Mouse (Mus musculus) intestine, embryonic 14.5 days (tissue): ENCODE results near the gene Scn5a. TPM values are rescaled to one million over a fixed set of nuclear protein-coding genes. Genes with fewer than 3 reads are reported as not detected.

ENCODE experiments used
- ATAC-seq: fragments of 200-750 bp; cut with Nextera tagmentation; replicated peaks from 2 replicates; pipeline ENCODE4 v1.8.0; 2017; ENCODE audit warnings: low read depth, moderate number of reproducible peaks, moderate TSS enrichment, moderate library complexity; ENCODE audit not compliant: low FRiP score, low TSS enrichment
- DNase-seq: peaks from one replicate; pipeline ENCODE4 v3.0.0-alpha.2; 2018; ENCODE audit warnings: low spot score
- H3K27ac ChIP-seq: fragments of 300-500 bp; sonication (generic); 2 replicates; pipeline ENCODE4 v1.5.1; 2014; ENCODE audit warnings: low read depth, mild to moderate bottlenecking, control low read depth
- H3K27me3 ChIP-seq: fragments of 300-500 bp; sonication (generic); replicated peaks from 2 replicates; pipeline ENCODE4 v1.6.1; 2014; ENCODE audit warnings: low read length, control low read depth; ENCODE audit not compliant: control insufficient read depth, insufficient read depth
- H3K36me3 ChIP-seq: fragments of 300-500 bp; sonication (generic); 2 replicates; pipeline ENCODE4 v1.6.1; 2014; ENCODE audit warnings: low read length, control low read depth; ENCODE audit not compliant: control insufficient read depth, insufficient read depth
- H3K4me1 ChIP-seq: fragments of 300-500 bp; sonication (generic); replicated peaks from 2 replicates; pipeline ENCODE4 v1.6.1; 2014; ENCODE audit warnings: low read length, control low read depth, mixed read lengths; ENCODE audit not compliant: control insufficient read depth, insufficient read depth
- H3K4me2 ChIP-seq: fragments of 300-500 bp; sonication (generic); 2 replicates; pipeline ENCODE4 v1.6.1; 2014; ENCODE audit warnings: low read length
- H3K4me3 ChIP-seq: fragments of 300-500 bp; sonication (generic); 2 replicates; pipeline ENCODE4 v1.5.1; 2014; ENCODE audit warnings: low read depth, low read length, control low read depth, mixed read lengths
- H3K9ac ChIP-seq: fragments of 300-500 bp; sonication (generic); 2 replicates; pipeline ENCODE4 v1.6.1; 2014; ENCODE audit warnings: mild to moderate bottlenecking, low read length
- H3K9me3 ChIP-seq: fragments of 300-500 bp; sonication (generic); 2 replicates; pipeline ENCODE4 v1.6.1; 2016; ENCODE audit warnings: low read length, control low read depth; ENCODE audit not compliant: control insufficient read depth
- WGBS: fragments of 180-500 bp; shearing (Covaris S2); extraction: QIAGEN DNeasy Blood & Tissue Kit; methylation state at CpG from one replicate; pipeline ENCODE4 v1.1.7; 2014; 5-methylcytosine and 5-hydroxymethylcytosine counted together
- polyA plus RNA-seq: library from polyadenylated mRNA; unstranded; fragments of >200 nt; fragmentation: Nextera tagmentation; extraction: Ambion mirVana; gene quantifications from 2 replicates; pipeline ENCODE4 v1.2.1, GENCODE M21; 2014

The Scn5a gene
- polyA plus RNA-seq, 1 experiment from 2014 or later, result 0.55 TPM

DNA sequence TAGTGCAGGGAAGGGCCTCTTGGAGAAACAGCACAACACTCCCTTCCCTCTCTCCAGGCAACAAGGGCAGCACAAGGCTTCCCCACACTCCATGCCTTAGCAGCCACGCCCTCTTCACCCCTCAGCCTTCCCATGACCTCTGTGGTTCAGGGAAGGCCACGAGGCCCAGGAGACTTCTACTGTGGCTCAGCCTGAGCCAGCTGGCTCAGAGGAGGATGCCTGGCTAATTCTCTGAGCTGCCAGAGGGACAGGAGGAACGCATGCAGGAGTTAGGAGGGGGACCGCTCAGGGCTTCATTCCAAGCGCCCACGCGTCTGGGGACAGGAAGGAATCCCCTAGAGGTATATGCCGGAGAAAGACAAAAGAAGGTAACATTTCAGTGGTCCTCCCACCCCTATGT is 17.1 kb downstream of the Scn5a start:
- no peak for ATAC-seq
- Histone ChIP-seq H3K9ac (no peak overlapping the region), H3K9me3 (no peaks in the 10 kb centered on the region), H3K4me3 (no peak overlapping the region), H3K36me3 (no peaks in the 10 kb centered on the region), H3K27ac (no peak overlapping the region), H3K27me3 (0 out of 2 replicates have a peak, but pooled peaks cover 5% of the 10 kb centered on the region), H3K4me1 (no peaks in the 10 kb centered on the region; the same call in 1 of the 2 replicates), H3K4me2 (no peak overlapping the region)
- no peak for DNase-seq
- WGBS, result 69% methylated on average over 8 of the region's 8 CpGs

DNA sequence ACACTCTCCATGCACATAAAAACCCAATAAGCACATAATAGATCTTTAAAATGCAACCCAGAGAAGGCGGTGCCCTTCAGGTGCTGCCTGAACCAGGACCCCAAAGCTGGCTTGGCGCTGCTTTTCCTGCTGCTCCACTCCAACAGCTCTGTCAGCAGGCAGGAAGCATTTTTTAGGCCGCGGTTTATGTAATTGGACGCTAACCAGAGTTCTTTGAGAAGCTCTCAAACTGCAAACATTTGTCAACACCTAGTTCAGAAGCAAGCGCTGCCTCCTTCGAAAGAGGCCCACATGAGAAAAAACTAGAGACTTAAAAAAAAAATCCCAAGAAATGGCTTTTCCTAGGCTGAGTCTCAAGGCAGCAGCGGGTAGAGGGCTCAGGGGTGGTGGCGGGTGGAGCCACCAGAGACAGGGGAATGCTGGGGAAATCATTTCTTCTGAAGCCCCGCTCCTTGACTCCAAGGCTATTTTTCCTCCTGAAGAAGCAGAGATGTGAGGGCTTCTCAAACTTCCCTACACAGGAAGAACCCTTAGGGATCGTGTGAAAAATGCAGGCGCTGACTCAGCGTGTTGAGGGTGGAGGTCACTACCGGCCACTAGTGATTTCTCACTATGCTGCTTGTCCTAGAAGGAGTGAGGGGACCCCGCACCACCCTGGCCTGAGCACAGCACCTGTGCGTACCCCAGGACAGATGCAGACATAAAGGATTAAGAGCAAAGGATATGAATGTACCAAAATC is 19.1 kb downstream of the Scn5a start:
- H3K4me2 ChIP-seq, result no peak overlapping the region
- no peak overlapping the region for H3K4me3 ChIP-seq
- H3K4me1 ChIP-seq, result no peaks in the 10 kb centered on the region; the same call in 1 of the 2 replicates
- H3K9ac ChIP-seq, result no peak overlapping the region
- no peaks in the 10 kb centered on the region for H3K36me3 ChIP-seq
- H3K27me3 ChIP-seq, result no peaks in the 10 kb centered on the region
- no peaks in the 10 kb centered on the region for H3K9me3 ChIP-seq
- WGBS, result 57% methylated on average over 16 of the region's 16 CpGs
- DNase-seq (no peak), ATAC-seq (no peak)
- H3K27ac ChIP-seq, result no peak overlapping the region

- DNase-seq (peak; percentile 79), ATAC-seq (no peak)
- Histone ChIP-seq H3K4me1 (no peaks in the 10 kb centered on the region; the same call in 1 of the 2 replicates), H3K9me3 (no peaks in the 10 kb centered on the region), H3K27ac (no peak overlapping the region), H3K27me3 (no peaks in the 10 kb centered on the region), H3K9ac (no peak overlapping the region), H3K4me3 (no peak overlapping the region), H3K36me3 (no peaks in the 10 kb centered on the region), H3K4me2 (no peak overlapping the region)
- 28% methylated on average over 12 of the region's 12 CpGs for WGBS
These were observed 20.5 kb downstream of the Scn5a start for GRCm38 (mm10) chr9:119558119-119558854.

DNA sequence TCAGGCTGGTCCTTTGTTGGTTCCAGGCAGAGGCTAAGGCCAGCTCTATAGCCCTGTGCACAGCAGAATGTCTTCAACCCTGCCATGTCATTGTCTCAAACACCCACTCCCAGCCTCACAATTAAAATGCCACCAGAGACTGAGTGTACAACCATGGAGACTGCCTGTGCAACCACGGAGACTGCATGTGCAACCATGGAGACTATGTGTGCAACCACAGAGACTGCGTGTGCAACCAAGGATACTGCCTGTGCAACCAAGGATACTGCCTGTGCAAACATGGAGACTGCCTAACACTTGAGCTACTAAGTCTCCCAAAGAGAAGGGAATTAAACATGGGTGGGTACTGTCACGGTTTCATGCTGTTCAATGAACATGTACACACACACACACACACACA is 22.8 kb downstream of the Scn5a start:
- H3K4me2 ChIP-seq, result no peak overlapping the region
- no peak for ATAC-seq
- no peak for DNase-seq
- no peaks in the 10 kb centered on the region; the same call in 1 of the 2 replicates for H3K4me1 ChIP-seq
- 87% methylated on average over 3 of the region's 3 CpGs for WGBS
- no peak overlapping the region for H3K27ac ChIP-seq
- H3K9me3 ChIP-seq, result no peaks in the 10 kb centered on the region
- H3K36me3 ChIP-seq, result no peaks in the 10 kb centered on the region
- H3K4me3 ChIP-seq, result no peak overlapping the region
- no peaks in the 10 kb centered on the region for H3K27me3 ChIP-seq
- H3K9ac ChIP-seq, result no peak overlapping the region

- Histone ChIP-seq H3K27ac (no peak overlapping the region), H3K4me3 (no peak overlapping the region), H3K36me3 (no peaks in the 10 kb centered on the region), H3K9ac (no peak overlapping the region), H3K4me2 (no peak overlapping the region), H3K9me3 (no peaks in the 10 kb centered on the region), H3K27me3 (no peaks in the 10 kb centered on the region), H3K4me1 (no peaks in the 10 kb centered on the region)
- WGBS, result 75% methylated on average over 12 of the region's 12 CpGs
- ATAC-seq (no peak), DNase-seq (no peak)
These were observed 31.3 kb downstream of the Scn5a start for GRCm38 (mm10) chr9:119547528-119547927.

DNA sequence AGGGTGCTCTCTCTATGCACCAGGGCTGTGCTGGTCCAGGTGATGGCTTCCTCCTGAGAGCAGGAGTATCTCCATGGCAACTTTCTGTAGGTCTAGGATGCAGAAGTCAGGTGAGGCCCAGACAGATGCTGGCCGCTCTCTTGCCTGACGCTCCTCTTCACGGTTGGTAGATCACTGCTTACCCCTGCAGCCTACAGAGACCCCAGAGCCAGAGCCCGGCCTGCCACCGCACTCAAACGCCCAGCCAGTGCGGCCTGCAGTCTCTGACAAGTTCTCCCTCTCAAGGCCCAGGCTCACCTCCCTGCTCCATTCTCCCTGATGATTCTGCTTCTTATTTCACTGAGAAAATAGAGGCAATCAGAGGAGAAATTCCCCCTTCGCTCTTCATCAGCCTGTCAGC is 31.7 kb downstream of the Scn5a start:
- H3K4me2 ChIP-seq, result no peak overlapping the region

GRCm38 (mm10) chr9:119540726-119541125 is 38.1 kb downstream of the Scn5a start:
- Histone ChIP-seq H3K36me3 (no peaks in the 10 kb centered on the region), H3K9me3 (no peaks in the 10 kb centered on the region), H3K27me3 (no peaks in the 10 kb centered on the region), H3K4me1 (no peaks in the 10 kb centered on the region), H3K9ac (no peak overlapping the region), H3K4me3 (no peak overlapping the region), H3K27ac (no peak overlapping the region), H3K4me2 (no peak overlapping the region)
- ATAC-seq (no peak), DNase-seq (no peak)
- 91% methylated on average over 9 of the region's 9 CpGs for WGBS

More for the DNA sequence above, 31.7 kb downstream of the Scn5a start:
- DNase-seq (no peak), ATAC-seq (no peak)
- WGBS, result 88% methylated on average over 8 of the region's 8 CpGs
- H3K27me3 ChIP-seq, result no peaks in the 10 kb centered on the region
- no peaks in the 10 kb centered on the region for H3K4me1 ChIP-seq
- H3K36me3 ChIP-seq, result no peaks in the 10 kb centered on the region
- no peak overlapping the region for H3K27ac ChIP-seq
- no peak overlapping the region for H3K9ac ChIP-seq
- no peak overlapping the region for H3K4me3 ChIP-seq
- no peaks in the 10 kb centered on the region for H3K9me3 ChIP-seq

DNA sequence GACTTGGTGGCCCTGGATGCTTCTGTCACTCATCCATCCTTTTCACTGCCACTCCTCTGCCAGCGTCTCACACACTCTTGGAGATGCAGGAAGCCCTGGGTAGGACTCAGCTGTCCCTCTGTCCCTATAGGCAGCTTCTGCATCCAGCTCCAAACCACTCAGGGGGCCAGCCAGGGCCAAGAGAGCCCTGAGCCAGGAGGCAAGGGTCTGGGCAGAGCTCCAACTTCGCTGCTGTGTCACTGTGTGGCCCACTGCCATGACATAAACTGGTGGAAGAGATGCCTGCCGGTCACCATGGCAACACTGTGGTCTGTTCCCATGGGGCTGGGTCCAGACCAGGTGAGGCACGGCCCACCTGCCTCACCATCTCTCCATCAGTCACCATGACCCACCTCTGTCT is 41.0 kb downstream of the Scn5a start:
- no peak for DNase-seq
- no peak overlapping the region for H3K4me3 ChIP-seq
- ATAC-seq, result no peak
- 75% methylated on average over 4 of the region's 4 CpGs for WGBS
- H3K9me3 ChIP-seq, result no peaks in the 10 kb centered on the region
- 0 out of 2 replicates have a peak, but pooled peaks cover 4% of the 10 kb centered on the region for H3K27me3 ChIP-seq
- no peaks in the 10 kb centered on the region for H3K36me3 ChIP-seq
- no peak overlapping the region for H3K9ac ChIP-seq
- no peak overlapping the region for H3K27ac ChIP-seq
- H3K4me1 ChIP-seq, result no peaks in the 10 kb centered on the region
- no peak overlapping the region for H3K4me2 ChIP-seq
